Mouse (Mus musculus): ENCODE data around the gene Card11. TPM values are rescaled to one million over a fixed set of nuclear protein-coding genes. Genes with fewer than 3 reads are reported as not detected.

Gene Card11
- polyA plus RNA-seq, 1 experiment from 2014 or later = 0.42 TPM

GRCm38 (mm10) chr5:140858335-140858734, 142.0 kb downstream of the Card11 start:
- Histone ChIP-seq H3K36me3 (no peaks in the 10 kb centered on the region), H3K9me3 (no peaks in the 10 kb centered on the region), H3K4me2 (replicated peaks) (no peak overlapping the region), H3K27ac (no peak overlapping the region), H3K4me3 (no peak overlapping the region), H3K4me1 (peaks cover 9% of the 10 kb centered on the region), H3K9ac (no peak overlapping the region), H3K27me3 (no peaks in the 10 kb centered on the region)
- ATAC-seq (ENCODE audit: low FRiP score, low read depth) = no peak
- WGBS = 80% methylated on average over 3 of the region's 3 CpGs

DNA sequence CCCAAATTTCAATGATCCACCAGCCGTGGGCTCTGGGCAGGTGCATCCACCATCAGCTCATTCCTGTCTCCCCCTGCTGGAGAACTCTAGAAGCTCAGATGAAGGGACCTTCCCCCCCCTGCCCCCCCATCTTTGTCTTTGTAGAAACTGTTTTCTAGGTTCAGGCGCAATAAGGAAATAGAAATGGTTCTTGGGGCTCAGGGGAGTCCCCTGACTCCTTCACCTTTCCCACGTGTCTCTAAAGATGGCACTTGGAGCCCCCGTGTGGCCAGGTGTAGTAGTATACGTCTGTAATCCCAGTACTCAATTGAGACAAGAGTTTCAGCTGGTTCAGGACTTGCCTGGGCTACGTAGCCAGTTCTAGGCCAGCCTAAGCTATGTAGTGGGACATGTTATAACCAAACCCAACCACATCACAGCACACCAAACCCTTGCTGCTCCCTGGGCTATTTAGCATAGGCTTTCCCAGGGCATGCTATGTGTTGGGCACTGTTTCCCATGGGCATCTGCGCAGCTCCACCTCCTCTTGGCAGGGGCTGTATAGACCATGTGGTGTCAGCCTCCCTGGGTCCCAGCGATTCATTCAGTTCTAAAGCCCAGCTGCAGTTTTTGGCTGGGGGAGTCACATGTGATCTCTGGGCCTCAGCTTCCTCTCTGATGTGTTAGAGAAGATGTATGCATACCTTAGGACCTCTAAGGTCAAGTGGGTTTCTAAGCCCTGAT, 142.8 kb downstream of the Card11 start:
- 59% methylated on average over 8 of the region's 8 CpGs for WGBS
- H3K9me3 ChIP-seq = no peaks in the 10 kb centered on the region
- peaks cover 9% of the 10 kb centered on the region for H3K4me1 ChIP-seq
- no peak overlapping the region for H3K9ac ChIP-seq
- no peak overlapping the region for H3K4me2 ChIP-seq (replicated peaks)
- H3K4me3 ChIP-seq = no peak overlapping the region
- no peak overlapping the region for H3K27ac ChIP-seq
- ATAC-seq (ENCODE audit: low FRiP score, low read depth) = no peak
- no peaks in the 10 kb centered on the region for H3K27me3 ChIP-seq
- no peaks in the 10 kb centered on the region for H3K36me3 ChIP-seq

GRCm38 (mm10) chr5:140855909-140856530, 144.4 kb downstream of the Card11 start:
- Histone ChIP-seq H3K9me3 (peaks cover 3% of the 10 kb centered on the region), H3K4me1 (peaks cover 9% of the 10 kb centered on the region), H3K27me3 (no peaks in the 10 kb centered on the region), H3K4me3 (no peak overlapping the region), H3K36me3 (no peaks in the 10 kb centered on the region), H3K27ac (no peak overlapping the region; the same call in 1 of the 2 replicates), H3K9ac (no peak overlapping the region), H3K4me2 (replicated peaks) (no peak overlapping the region)
- ATAC-seq (ENCODE audit: low FRiP score, low read depth) = no peak
- 22% methylated on average over 11 of the region's 11 CpGs for WGBS

DNA sequence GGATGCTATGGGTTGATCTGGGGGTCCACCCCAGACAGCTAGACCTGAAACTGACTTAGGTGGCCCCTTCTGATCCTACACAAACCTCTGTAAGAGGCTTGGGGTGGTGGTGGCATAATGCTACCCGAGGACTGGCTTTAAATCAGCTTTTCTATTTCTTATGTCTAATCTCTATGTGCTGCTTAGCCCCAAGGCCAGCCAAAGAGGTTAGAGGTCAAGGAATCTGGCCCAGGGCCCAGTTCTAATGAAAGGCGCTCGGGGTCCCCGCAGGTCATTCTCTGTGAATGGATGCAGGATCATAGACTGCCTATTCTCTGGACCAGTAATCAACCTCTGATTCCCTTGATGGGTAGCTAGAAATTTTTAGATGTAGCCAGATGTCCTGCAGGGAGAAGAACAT, 145.7 kb downstream of the Card11 start:
- Histone ChIP-seq H3K36me3 (no peaks in the 10 kb centered on the region), H3K4me3 (no peak overlapping the region), H3K27me3 (no peaks in the 10 kb centered on the region), H3K27ac (no peak overlapping the region), H3K4me2 (replicated peaks) (no peak overlapping the region), H3K4me1 (peaks cover 9% of the 10 kb centered on the region), H3K9ac (no peak overlapping the region), H3K9me3 (peaks cover 4% of the 10 kb centered on the region)
- no peak for ATAC-seq (ENCODE audit: low FRiP score, low read depth)
- 85% methylated on average over 4 of the region's 4 CpGs for WGBS

GRCm38 (mm10) chr5:140853723-140854122, 146.7 kb downstream of the Card11 start:
- 69% methylated on average over 5 of the region's 5 CpGs for WGBS
- Histone ChIP-seq H3K36me3 (no peaks in the 10 kb centered on the region), H3K9me3 (peaks cover 4% of the 10 kb centered on the region), H3K4me2 (replicated peaks) (no peak overlapping the region), H3K4me1 (peaks cover 9% of the 10 kb centered on the region), H3K9ac (no peak overlapping the region), H3K4me3 (no peak overlapping the region), H3K27ac (no peak overlapping the region), H3K27me3 (no peaks in the 10 kb centered on the region)
- ATAC-seq (ENCODE audit: low FRiP score, low read depth) = no peak

DNA sequence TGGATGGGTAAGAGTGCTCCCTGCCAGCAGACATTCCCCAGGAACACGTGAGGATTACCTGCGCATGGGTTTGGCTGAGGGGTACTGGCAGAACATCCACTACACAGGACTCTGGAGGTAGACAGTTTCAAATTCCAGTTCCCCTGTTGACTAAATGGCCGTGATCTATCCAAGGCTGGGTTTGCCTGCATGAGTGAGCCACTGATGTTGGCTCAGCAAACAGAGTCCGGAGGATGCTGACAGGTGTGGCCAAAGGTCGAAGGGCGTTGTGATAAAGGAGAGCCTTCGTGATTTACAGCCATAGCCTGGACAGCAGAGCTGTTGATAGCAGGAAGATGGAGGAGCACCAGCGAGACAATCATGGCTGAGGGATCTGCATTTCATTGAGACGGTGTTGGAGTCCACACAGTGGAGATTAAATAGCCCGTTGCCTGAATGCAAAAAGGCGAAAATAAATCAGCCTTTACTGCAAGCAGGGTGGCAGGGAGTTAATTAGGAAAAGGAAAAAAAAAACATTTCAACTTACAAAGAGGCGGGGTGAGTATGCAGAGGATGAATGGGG, 147.9 kb downstream of the Card11 start:
- Histone ChIP-seq H3K9me3 (peaks cover 4% of the 10 kb centered on the region), H3K4me3 (no peak overlapping the region), H3K27me3 (no peaks in the 10 kb centered on the region), H3K9ac (no peak overlapping the region), H3K36me3 (no peaks in the 10 kb centered on the region), H3K4me1 (peaks cover 9% of the 10 kb centered on the region), H3K4me2 (replicated peaks) (no peak overlapping the region), H3K27ac (no peak overlapping the region)
- no peak for ATAC-seq (ENCODE audit: low FRiP score, low read depth)
- WGBS = 71% methylated on average over 12 of the region's 12 CpGs

- Histone ChIP-seq H3K4me3 (no peak overlapping the region), H3K9ac (no peak overlapping the region), H3K27ac (no peak overlapping the region), H3K9me3 (peaks cover 4% of the 10 kb centered on the region), H3K27me3 (no peaks in the 10 kb centered on the region), H3K4me2 (replicated peaks) (no peak overlapping the region), H3K36me3 (no peaks in the 10 kb centered on the region), H3K4me1 (no peaks in the 10 kb centered on the region)
- 13% methylated on average over 5 of the region's 5 CpGs for WGBS
- ATAC-seq (ENCODE audit: low FRiP score, low read depth) = peak; percentile 44; the same call in 1 of the 2 replicates
These were observed 153.1 kb downstream of the Card11 start for GRCm38 (mm10) chr5:140847300-140847729.

- H3K36me3 ChIP-seq = no peaks in the 10 kb centered on the region
- no peaks in the 10 kb centered on the region for H3K4me1 ChIP-seq
- no peak overlapping the region for H3K9ac ChIP-seq
- WGBS = 83% methylated on average over 4 of the region's 4 CpGs
- no peaks in the 10 kb centered on the region for H3K27me3 ChIP-seq
- no peak overlapping the region for H3K4me2 ChIP-seq (replicated peaks)
- H3K27ac ChIP-seq = no peak overlapping the region
- H3K4me3 ChIP-seq = no peak overlapping the region
- H3K9me3 ChIP-seq = no peaks in the 10 kb centered on the region; the same call in 1 of the 2 replicates
- no peak for ATAC-seq (ENCODE audit: low FRiP score, low read depth)
These were observed 158.4 kb downstream of the Card11 start for GRCm38 (mm10) chr5:140841942-140842341.

GRCm38 (mm10) chr5:140831064-140831431, 169.3 kb downstream of the Card11 start:
- H3K36me3 ChIP-seq = no peaks in the 10 kb centered on the region
- no peaks in the 10 kb centered on the region; the same call in 1 of the 2 replicates for H3K27me3 ChIP-seq
- 76% methylated on average over 8 of the region's 8 CpGs for WGBS
- H3K4me3 ChIP-seq = peak overlapping the region; percentile 19
- no peak overlapping the region for H3K9ac ChIP-seq
- peak overlapping the region; percentile 52 for H3K4me2 ChIP-seq (replicated peaks)
- no peaks in the 10 kb centered on the region for H3K9me3 ChIP-seq
- H3K4me1 ChIP-seq = peaks cover 35% of the 10 kb centered on the region
- H3K27ac ChIP-seq = no peak overlapping the region
- no peak for ATAC-seq (ENCODE audit: low FRiP score, low read depth)

DNA sequence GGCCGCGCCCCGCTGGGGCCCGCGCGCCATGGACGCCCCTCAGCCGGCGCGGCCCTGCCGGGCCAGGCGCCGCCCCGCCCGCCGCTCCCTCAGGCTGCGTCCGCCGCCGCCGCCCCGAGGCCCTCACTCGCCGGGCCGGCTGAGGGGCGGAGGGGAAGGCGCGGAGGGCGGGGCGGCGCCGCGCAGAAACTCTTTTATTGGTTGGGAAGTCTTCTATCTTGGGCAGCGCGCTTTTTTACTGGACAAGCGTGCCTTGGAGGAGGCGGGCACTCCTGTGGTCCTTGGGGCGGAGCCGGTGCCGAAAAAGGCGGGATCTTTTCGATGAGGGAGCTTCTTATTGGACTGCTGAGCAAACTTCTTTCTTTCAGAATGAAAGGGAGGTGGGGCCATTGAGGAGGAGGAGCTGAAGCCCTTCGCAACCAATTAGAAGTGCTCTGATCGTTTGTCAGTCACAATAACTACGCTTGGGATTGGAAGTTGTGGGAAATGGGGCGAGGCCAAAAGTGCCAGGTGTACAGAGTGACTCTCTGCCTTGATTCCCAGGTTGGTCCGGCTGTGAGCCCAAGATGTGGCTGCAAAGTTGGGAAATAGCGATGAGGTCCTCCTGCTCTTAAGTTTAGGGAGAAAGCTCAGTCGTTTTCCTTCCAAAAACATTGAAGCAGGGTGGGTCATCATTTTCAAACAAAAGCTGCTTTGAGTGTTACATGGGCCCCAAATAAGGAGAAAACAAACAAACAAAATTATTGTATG, 169.9 kb downstream of the Card11 start, which contains the start of gene Gna12:
Gna12 (minus strand) TSS at position 118 of the 750 bp plus-strand sequence.
- WGBS = 0% methylated on average over 29 of the region's 49 CpGs
- Histone ChIP-seq H3K4me1 (peaks cover 36% of the 10 kb centered on the region), H3K4me3 (peak within 1 kb of the TSS; percentile 84), H3K27ac (peak within 1 kb of the TSS; percentile 33; the same call in 1 of the 2 replicates), H3K4me2 (replicated peaks) (peak within 1 kb of the TSS; percentile 95), H3K9me3 (no peaks in the 10 kb centered on the region), H3K27me3 (no peaks in the 10 kb centered on the region), H3K9ac (peak within 1 kb of the TSS; percentile 94), H3K36me3 (peaks cover 5% of the 10 kb centered on the region; the same call in 1 of the 2 replicates)
- peak; percentile 98 for ATAC-seq (ENCODE audit: low FRiP score, low read depth)

- H3K36me3 ChIP-seq = peaks cover 8% of the 10 kb centered on the region; the same call in 1 of the 2 replicates
- no peak for ATAC-seq (ENCODE audit: low FRiP score, low read depth)
- H3K9me3 ChIP-seq = no peaks in the 10 kb centered on the region
- H3K9ac ChIP-seq = peak overlapping the region; percentile 94
- no peaks in the 10 kb centered on the region for H3K27me3 ChIP-seq
- WGBS = under 1% methylated on average over 58 of the region's 58 CpGs
- peak overlapping the region; percentile 84 for H3K4me3 ChIP-seq
- peak overlapping the region; percentile 95 for H3K4me2 ChIP-seq (replicated peaks)
- peaks cover 36% of the 10 kb centered on the region for H3K4me1 ChIP-seq
- peak overlapping the region; percentile 33; the same call in 1 of the 2 replicates for H3K27ac ChIP-seq
These were observed 170.5 kb downstream of the Card11 start for GRCm38 (mm10) chr5:140829911-140830294.

Measured in limb, embryonic 13.5 days (tissue).